Mouse (Mus musculus) heart, embryonic 15.5 days (tissue): ENCODE data around the gene Gm10436. TPM values are rescaled to one million over a fixed set of nuclear protein-coding genes. Genes with fewer than 3 reads are reported as not detected.
"Not testable (repeated sequence)": the region's sequence is repeated elsewhere in the genome, so short reads cannot be mapped to it uniquely, and the experiment has no call there.

ENCODE experiments used
- ATAC-seq: fragments of 200-750 bp; cut with Nextera tagmentation; replicated peaks from 2 replicates; pipeline ENCODE4 v1.8.0; 2017; ENCODE audit warnings: low read depth, moderate TSS enrichment; ENCODE audit not compliant: insufficient number of reproducible peaks, insufficient read depth, low FRiP score
- H3K27ac ChIP-seq: fragments of 300-500 bp; sonication (generic); 2 replicates; pipeline ENCODE4 v1.5.1; 2015; ENCODE audit warnings: mild to moderate bottlenecking, inconsistent platforms
- H3K27me3 ChIP-seq: fragments of 300-500 bp; sonication (generic); 2 replicates; pipeline ENCODE4 v1.6.1; 2015; ENCODE audit warnings: inconsistent platforms
- H3K36me3 ChIP-seq: fragments of 300-500 bp; sonication (generic); 2 replicates; pipeline ENCODE4 v1.6.1; 2015; ENCODE audit warnings: mild to moderate bottlenecking, inconsistent platforms
- H3K4me1 ChIP-seq: fragments of 300-500 bp; sonication (generic); replicated peaks from 2 replicates; pipeline ENCODE4 v1.6.1; 2015; ENCODE audit warnings: inconsistent platforms
- H3K4me2 ChIP-seq: fragments of 300-500 bp; sonication (generic); 2 replicates; pipeline ENCODE4 v1.6.1; 2015; ENCODE audit warnings: inconsistent platforms, mild to moderate bottlenecking, moderate library complexity
- H3K4me3 ChIP-seq: fragments of 300-500 bp; sonication (generic); 2 replicates; pipeline ENCODE4 v1.5.1; 2015; ENCODE audit warnings: mild to moderate bottlenecking, inconsistent platforms
- H3K9ac ChIP-seq: fragments of 300-500 bp; sonication (generic); 2 replicates; pipeline ENCODE4 v1.6.1; 2015; ENCODE audit warnings: mild to moderate bottlenecking, inconsistent platforms
- H3K9me3 ChIP-seq: fragments of 300-500 bp; sonication (generic); replicated peaks from 2 replicates; pipeline ENCODE4 v1.6.1; 2016; ENCODE audit warnings: inconsistent platforms
- WGBS: fragments of 180-500 bp; shearing (Covaris S2); methylation state at CpG from one replicate; pipeline ENCODE4 v1.1.7; 2015; ENCODE audit warnings: mixed read lengths; 5-methylcytosine and 5-hydroxymethylcytosine counted together
- polyA plus RNA-seq: library from polyadenylated mRNA; unstranded; fragments of >200 nt; fragmentation: Nextera tagmentation; extraction: Ambion mirVana; gene quantifications from 2 replicates; pipeline ENCODE4 v1.2.1, GENCODE M21; 2015

The Gm10436 gene
- polyA plus RNA-seq: not detected in 2 replicates

DNA sequence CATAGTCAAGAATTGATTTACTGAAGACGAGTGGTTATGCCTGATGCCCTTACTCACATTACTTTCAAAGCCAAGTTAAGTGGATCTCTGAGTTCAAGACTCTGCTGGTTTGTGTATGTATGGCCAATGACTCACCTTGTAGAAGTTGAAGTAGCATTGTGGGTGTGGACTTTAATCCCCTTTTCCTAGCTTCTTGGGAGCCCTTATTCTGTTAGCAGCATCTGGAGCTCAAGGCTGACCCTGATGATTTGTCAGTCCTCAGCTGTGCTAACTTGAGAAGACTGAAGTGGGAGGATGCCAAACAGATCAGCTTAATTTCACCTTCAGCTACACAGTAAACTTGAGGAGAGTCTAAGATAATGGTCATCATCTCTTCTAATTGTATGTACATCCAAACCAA is at the start of gene Gm10436:
Gm10436 (minus strand) TSS at position 101 of the 400 bp plus-strand sequence.
- not testable (repeated sequence) for H3K27me3 ChIP-seq, H3K4me1 ChIP-seq, H3K4me3 ChIP-seq, ATAC-seq, H3K27ac ChIP-seq, H3K4me2 ChIP-seq, H3K36me3 ChIP-seq, H3K9ac ChIP-seq, H3K9me3 ChIP-seq
- WGBS: 49% methylated on average over 1 of the region's 1 CpGs

- H3K36me3 ChIP-seq: no peaks in the 10 kb centered on the region
Measured at GRCm38 (mm10) chr12:88219445-88219844, 37.5 kb upstream of the Gm10436 start.

GRCm38 (mm10) chr12:88218059-88218458 is 36.2 kb upstream of the Gm10436 start:
- H3K4me1 ChIP-seq, H3K9ac ChIP-seq, H3K27me3 ChIP-seq, H3K4me3 ChIP-seq, H3K9me3 ChIP-seq, H3K36me3 ChIP-seq, H3K27ac ChIP-seq, H3K4me2 ChIP-seq, ATAC-seq: not testable (repeated sequence)

More at GRCm38 (mm10) chr12:88219445-88219844, 37.5 kb upstream of the Gm10436 start:
- no peaks in the 10 kb centered on the region for H3K9me3 ChIP-seq
- H3K4me1 ChIP-seq: no peaks in the 10 kb centered on the region
- no peak overlapping the region for H3K4me2 ChIP-seq
- ATAC-seq: no peak
- no peaks in the 10 kb centered on the region for H3K27me3 ChIP-seq
- 84% methylated on average over 3 of the region's 3 CpGs for WGBS
- H3K4me3 ChIP-seq: no peak overlapping the region
- no peak overlapping the region for H3K9ac ChIP-seq
- no peak overlapping the region for H3K27ac ChIP-seq

- no peak overlapping the region for H3K4me3 ChIP-seq
- H3K36me3 ChIP-seq: no peaks in the 10 kb centered on the region
- no peak overlapping the region for H3K27ac ChIP-seq
- H3K9me3 ChIP-seq: no peaks in the 10 kb centered on the region
- ATAC-seq: no peak
- no peak overlapping the region for H3K9ac ChIP-seq
- no peak overlapping the region for H3K4me2 ChIP-seq
- H3K4me1 ChIP-seq: no peaks in the 10 kb centered on the region
- WGBS: 75% methylated on average over 12 of the region's 12 CpGs
- H3K27me3 ChIP-seq: no peaks in the 10 kb centered on the region
Measured at GRCm38 (mm10) chr12:88214641-88215040, 32.7 kb upstream of the Gm10436 start.

DNA sequence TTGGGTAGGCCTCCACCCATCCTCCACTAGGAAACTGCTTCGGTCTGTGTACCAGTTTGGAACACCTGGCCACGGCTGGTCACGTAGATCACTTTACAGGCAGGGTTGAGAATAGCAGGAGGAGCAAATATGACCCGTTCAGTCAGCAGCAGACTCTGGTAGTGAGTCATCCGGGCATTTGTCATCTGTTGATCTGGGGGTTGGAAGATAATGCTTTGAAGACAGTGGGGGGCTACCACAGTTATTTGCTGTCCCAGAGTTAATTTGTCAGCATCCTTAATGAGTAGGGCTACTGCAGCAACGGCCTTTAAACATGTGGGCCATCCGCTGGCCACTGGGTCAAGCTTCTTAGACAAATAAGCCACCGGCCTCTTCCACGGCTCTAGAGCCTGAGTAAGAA is 29.6 kb upstream of the Gm10436 start:
- H3K4me1 ChIP-seq, H3K9me3 ChIP-seq, H3K4me2 ChIP-seq, H3K4me3 ChIP-seq, H3K9ac ChIP-seq, ATAC-seq, H3K27me3 ChIP-seq, H3K36me3 ChIP-seq, H3K27ac ChIP-seq: not testable (repeated sequence)
- 83% methylated on average over 9 of the region's 9 CpGs for WGBS

DNA sequence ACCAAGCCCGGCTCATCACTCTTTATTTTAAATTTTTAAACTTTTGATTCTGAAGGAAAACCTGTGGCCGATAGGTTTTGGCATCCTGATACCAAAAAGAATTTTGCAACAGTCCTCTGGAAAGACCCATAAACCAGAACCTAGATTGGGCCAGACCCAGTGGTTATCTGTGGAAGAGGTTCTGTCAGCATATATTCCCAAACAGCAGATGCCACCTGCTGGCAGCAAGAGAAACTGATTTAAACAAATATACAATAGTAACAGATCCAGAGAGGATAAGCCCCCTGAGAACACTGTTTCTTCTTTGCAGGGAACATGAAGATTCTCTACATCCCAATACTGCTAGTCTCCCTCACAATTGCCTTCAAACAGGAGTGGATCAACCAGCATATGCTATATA is 20.9 kb upstream of the Gm10436 start:
- ATAC-seq: no peak
- Histone ChIP-seq H3K4me2 (no peak overlapping the region), H3K27me3 (no peaks in the 10 kb centered on the region), H3K9me3 (no peaks in the 10 kb centered on the region), H3K36me3 (no peaks in the 10 kb centered on the region), H3K4me1 (no peaks in the 10 kb centered on the region), H3K27ac (no peak overlapping the region), H3K4me3 (no peak overlapping the region), H3K9ac (no peak overlapping the region)
- WGBS: 84% methylated on average over 2 of the region's 2 CpGs

Other genes with a start within 250 kb of the Gm10436 start
- not detected in 2 replicates for gene Gm2042, start 228.0 kb downstream of the Gm10436 start, polyA plus RNA-seq
- not detected in 2 replicates for gene Gm2075, start 170.3 kb downstream of the Gm10436 start, polyA plus RNA-seq
- not detected in 2 replicates for gene Gm6803, start 163.3 kb downstream of the Gm10436 start, polyA plus RNA-seq
- gene Gm2056, start 155.1 kb downstream of the Gm10436 start, polyA plus RNA-seq: not detected in 2 replicates
- not detected in 2 replicates for gene Gm16368, start 98.4 kb downstream of the Gm10436 start, polyA plus RNA-seq
- not detected in 2 replicates for gene Gm8332, start 68.0 kb upstream of the Gm10436 start, polyA plus RNA-seq
- gene Gm5662, start 92.4 kb upstream of the Gm10436 start, polyA plus RNA-seq: not detected in 2 replicates
- not detected in 2 replicates for gene Gm5039, start 141.9 kb upstream of the Gm10436 start, polyA plus RNA-seq
- gene Adck1, start 178.4 kb upstream of the Gm10436 start, polyA plus RNA-seq: 18.4 and 20.9 TPM in 2 replicates